Mouse (Mus musculus) liver, embryonic 14.5 days (tissue): Measurements from ENCODE around the gene Gstt4. TPM values are rescaled to one million over a fixed set of nuclear protein-coding genes. Genes with fewer than 3 reads are reported as not detected.
A peak's percentile ranks its signal among the peaks of the same experiment; 100 is the strongest.
"Not testable (repeated sequence)": the region's sequence is repeated elsewhere in the genome, so short reads cannot be mapped to it uniquely, and the experiment has no call there.

Experiments
- ATAC-seq: fragments of 200-750 bp; cut with Nextera tagmentation; 2 replicates; pipeline ENCODE4 v1.8.0; 2017; ENCODE audit warnings: moderate number of reproducible peaks, mild to moderate bottlenecking, moderate library complexity; ENCODE audit not compliant: insufficient read depth
- DNase-seq, 3 experiments: peaks; one replicate each; pipeline ENCODE4 v3.0.0-alpha.2; 2012 to 2013; ENCODE audit warnings: low read depth in 3 of 3, low spot score in 3 of 3
- H3K27ac ChIP-seq: fragments of 300-500 bp; sonication (generic); 2 replicates; pipeline ENCODE4 v1.5.1; 2014; ENCODE audit warnings: moderate library complexity, mild to moderate bottlenecking, control low read depth, inconsistent platforms
- H3K27me3 ChIP-seq: fragments of 300-500 bp; sonication (generic); 2 replicates; pipeline ENCODE4 v1.6.1; 2014; ENCODE audit warnings: mild to moderate bottlenecking, low read length, moderate library complexity; ENCODE audit not compliant: control insufficient read depth, insufficient read depth
- H3K36me3 ChIP-seq: fragments of 300-500 bp; sonication (generic); replicated peaks from 2 replicates; pipeline ENCODE4 v1.6.1; 2014; ENCODE audit warnings: low read depth; ENCODE audit not compliant: control insufficient read depth, insufficient read depth
- H3K4me1 ChIP-seq, 2 experiments: fragments of 200-500 bp in 1 of 2; fragments of 300-500 bp in 1 of 2; sonication (generic) in 1 of 2; replicated peaks; 2 replicates each; pipeline ENCODE4 v1.6.1; 2012 to 2014; ENCODE audit warnings: antibody characterized with exemption in 1 of 2, inconsistent platforms in 1 of 2, low read length in 1 of 2; ENCODE audit not compliant: control insufficient read depth in 2 of 2, insufficient read depth in 2 of 2
- H3K4me2 ChIP-seq: fragments of 300-500 bp; sonication (generic); 2 replicates; pipeline ENCODE4 v1.6.1; 2014; ENCODE audit warnings: low read depth, mild to moderate bottlenecking, control low read depth, moderate library complexity
- H3K4me3 ChIP-seq, 2 experiments: fragments of 200-500 bp in 1 of 2; fragments of 300-500 bp in 1 of 2; sonication (generic) in 1 of 2; 2 replicates each; pipeline ENCODE4 v1.5.1; 2012 to 2014; ENCODE audit warnings: low read depth in 2 of 2, low read length in 2 of 2, mild to moderate bottlenecking in 2 of 2, control low read depth in 1 of 2, inconsistent platforms in 1 of 2, moderate library complexity in 1 of 2; ENCODE audit not compliant: insufficient read depth in 1 of 2
- H3K9ac ChIP-seq: fragments of 300-500 bp; sonication (generic); replicated peaks from 2 replicates; pipeline ENCODE4 v1.6.1; 2014; ENCODE audit warnings: mild to moderate bottlenecking, control low read depth, moderate library complexity
- H3K9me3 ChIP-seq: fragments of 300-500 bp; sonication (generic); 2 replicates; pipeline ENCODE4 v1.6.1; 2016; ENCODE audit warnings: low read length, mixed read lengths; ENCODE audit not compliant: control insufficient read depth
- CTCF ChIP-seq: IDR thresholded peaks from 2 replicates; pipeline ENCODE4 v1.5.1; 2016; ENCODE audit warnings: antibody characterized with exemption, low read depth, control low read depth
- EP300 ChIP-seq: IDR thresholded peaks from 2 replicates; pipeline ENCODE4 v1.6.1; 2016; ENCODE audit warnings: antibody characterized with exemption, low read depth
- WGBS: fragments of 180-500 bp; shearing (Covaris S2); extraction: QIAGEN DNeasy Blood & Tissue Kit; methylation state at CpG from one replicate; pipeline ENCODE4 v1.1.7; 2014; ENCODE audit not compliant: insufficient replicate concordance; 5-methylcytosine and 5-hydroxymethylcytosine counted together
- polyA plus RNA-seq, 2 experiments: library from polyadenylated mRNA; depleted of rRNA in 1 of 2; stranded (reverse) in 1 of 2; unstranded in 1 of 2; fragments of >200 nt; fragmentation: Nextera tagmentation in 1 of 2; extraction: Ambion mirVana in 1 of 2; gene quantifications; 2 replicates each; pipeline versions ENCODE4 v1.2.1 to v1.2.3; 2012 to 2014

Gene Gstt4
- polyA plus RNA-seq, 2 experiments: 0.10 TPM; not detected in 1

DNA sequence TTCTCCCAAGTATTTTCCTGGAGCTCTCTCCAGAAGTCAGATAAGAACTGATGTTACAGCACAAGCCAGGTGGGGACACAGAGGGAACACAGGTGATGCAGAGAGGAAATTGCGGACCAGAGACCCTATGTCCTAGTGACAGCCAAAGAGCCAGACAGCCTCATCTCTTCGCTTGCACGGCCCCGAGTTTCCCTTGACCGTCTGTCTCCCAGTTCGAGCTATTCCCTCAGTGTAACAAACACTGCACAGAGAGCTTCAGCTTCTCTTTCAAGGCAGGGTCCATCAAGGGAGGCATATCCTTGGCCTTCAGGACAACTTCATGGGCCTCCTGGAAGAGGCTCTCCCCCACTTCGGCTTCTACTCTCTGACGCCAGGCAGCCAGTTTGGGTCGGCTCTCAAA is 47.8 kb downstream of the Gstt4 start:
- DNase-seq (no peak), ATAC-seq (no peak)
- Histone ChIP-seq H3K27ac (no peak overlapping the region), H3K4me1 (peaks cover 4 to 5% of the 10 kb centered on the region in 2 experiments), H3K9me3 (no peaks in the 10 kb centered on the region), H3K36me3 (no peaks in the 10 kb centered on the region), H3K4me2 (no peak overlapping the region), H3K9ac (no peak overlapping the region), H3K27me3 (peaks cover 6% of the 10 kb centered on the region), H3K4me3 (no peak overlapping the region)
- WGBS: 75% methylated on average over 9 of the region's 9 CpGs
- TF ChIP-seq CTCF (no peak), EP300 (no peak)

DNA sequence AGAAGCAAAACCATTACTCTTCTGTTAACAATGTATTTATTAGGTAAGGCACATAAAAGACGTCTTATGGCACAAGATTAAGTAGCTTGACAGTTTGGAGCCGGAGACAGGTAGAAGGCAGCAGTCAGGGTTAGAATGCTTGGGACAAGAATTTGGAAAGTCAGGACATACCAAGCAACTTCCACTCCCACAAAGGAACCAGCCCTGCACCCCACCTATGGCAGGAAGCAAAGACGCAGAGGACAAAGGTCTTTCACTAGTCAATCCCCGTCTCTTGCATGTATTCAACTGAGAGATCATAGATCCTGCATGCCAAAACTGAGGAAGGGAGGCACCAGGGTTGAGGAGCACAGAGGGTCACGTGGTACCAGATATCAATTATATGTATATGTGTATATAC is 48.2 kb downstream of the Gstt4 start:
- H3K9ac ChIP-seq: no peak overlapping the region
- TF ChIP-seq EP300 (no peak), CTCF (no peak)
- H3K36me3 ChIP-seq: no peaks in the 10 kb centered on the region
- no peak for ATAC-seq
- H3K4me2 ChIP-seq: no peak overlapping the region
- no peaks in the 10 kb centered on the region for H3K9me3 ChIP-seq
- H3K4me3 ChIP-seq: no peak overlapping the region
- WGBS: 72% methylated on average over 5 of the region's 5 CpGs
- H3K27me3 ChIP-seq: peaks cover 1% of the 10 kb centered on the region
- no peak overlapping the region for H3K27ac ChIP-seq
- DNase-seq: no peak
- H3K4me1 ChIP-seq: peaks cover 4 to 5% of the 10 kb centered on the region in 2 experiments

DNA sequence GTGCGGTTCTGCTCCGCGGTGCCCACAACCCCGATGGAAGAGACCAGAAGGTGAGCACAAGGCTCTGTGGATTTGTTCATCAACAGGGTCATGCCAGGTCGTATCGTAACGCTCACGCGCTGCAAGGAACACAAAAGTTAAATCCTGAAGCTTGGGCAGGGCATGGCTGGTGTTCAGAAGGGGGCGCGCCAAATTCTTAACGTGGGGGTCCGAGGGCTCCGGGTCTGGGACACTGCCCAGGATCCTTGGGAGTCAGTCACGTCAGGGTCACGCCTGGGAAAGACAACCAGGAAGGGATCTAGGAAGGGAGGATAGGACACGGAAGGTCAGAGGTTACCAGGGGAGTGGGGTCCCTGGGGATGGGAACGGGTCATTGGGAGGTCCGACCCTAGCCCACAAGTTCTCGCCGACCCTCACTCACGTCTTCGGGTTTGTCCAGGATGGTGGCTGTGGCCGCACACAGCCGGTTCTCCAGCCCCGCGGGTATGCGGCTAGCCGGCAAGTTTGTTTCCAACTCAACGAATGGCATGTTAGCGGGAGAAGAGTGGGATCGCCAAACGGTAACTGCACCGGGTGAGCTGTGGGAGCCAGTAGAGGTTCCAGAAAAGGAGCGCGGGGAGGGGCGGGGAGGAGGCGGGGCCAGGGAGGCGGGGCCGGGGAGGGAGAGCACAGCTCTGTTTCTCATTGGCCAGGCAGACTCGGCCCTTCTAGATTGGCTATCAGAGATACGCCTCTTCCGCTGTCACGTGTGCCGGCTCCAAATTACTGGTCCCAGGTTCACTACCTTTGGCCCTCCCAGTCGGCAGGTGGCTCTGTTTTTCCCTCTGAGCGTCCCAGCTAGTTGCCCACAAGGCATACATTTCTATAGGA is 49.3 kb downstream of the Gstt4 start, which contains the start of gene Ddt:
TSS of gene Ddt (minus strand) at position 620 of the 870 bp plus-strand sequence.
- H3K4me1 ChIP-seq: peaks cover 4 to 5% of the 10 kb centered on the region in 2 experiments
- peak within 1 kb of the TSS; percentile 73 for H3K9ac ChIP-seq
- H3K27me3 ChIP-seq: no peaks in the 10 kb centered on the region
- under 1% methylated on average over 45 of the region's 47 CpGs for WGBS
- peak; percentile 84 to 86 (median 84) for DNase-seq
- H3K4me3 ChIP-seq: peak within 1 kb of the TSS; percentile 63 to 80
- H3K36me3 ChIP-seq: no peaks in the 10 kb centered on the region
- no peaks in the 10 kb centered on the region for H3K9me3 ChIP-seq
- peak within 1 kb of the TSS; percentile 99 for H3K4me2 ChIP-seq
- TF ChIP-seq CTCF: peak; percentile 53
- no peak for TF ChIP-seq EP300
- peak; percentile 89 for ATAC-seq
- no peak within 1 kb of the TSS for H3K27ac ChIP-seq

DNA sequence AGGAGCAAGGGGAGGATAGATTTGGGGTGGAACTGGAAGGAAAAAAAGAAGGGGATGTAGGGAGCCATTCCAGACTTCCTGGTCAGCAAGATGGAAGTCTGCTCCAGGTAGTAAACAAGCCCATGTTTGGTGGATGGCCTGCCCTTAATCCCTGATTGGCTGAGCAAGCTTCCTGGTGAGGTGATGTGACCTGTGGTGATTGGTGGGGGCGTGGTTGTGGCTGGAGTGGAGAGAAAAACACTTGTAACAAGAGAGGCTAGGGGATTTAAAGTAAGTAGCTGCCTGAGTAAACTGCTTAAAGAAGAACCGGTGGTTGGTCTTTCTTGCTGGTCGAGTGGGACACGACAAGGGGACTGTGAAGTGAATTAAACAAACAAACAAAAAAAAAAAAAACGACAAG is 54.6 kb downstream of the Gstt4 start:
- H3K9ac ChIP-seq, H3K9me3 ChIP-seq, ATAC-seq, H3K27ac ChIP-seq, DNase-seq, H3K36me3 ChIP-seq, H3K4me3 ChIP-seq, H3K27me3 ChIP-seq, H3K4me2 ChIP-seq: not testable (repeated sequence)
- peaks cover 5 to 15% of the 10 kb centered on the region in 2 experiments; a peak in 3 of 4 replicates for H3K4me1 ChIP-seq
- 26% methylated on average over 5 of the region's 5 CpGs for WGBS

GRCm38 (mm10) chr10:75766856-75767255 is 55.5 kb downstream of the Gstt4 start:
- TF ChIP-seq CTCF (no peak), EP300 (no peak)
- ATAC-seq: no peak
- Histone ChIP-seq H3K27ac (no peak overlapping the region), H3K9ac (no peak overlapping the region), H3K4me2 (no peak overlapping the region), H3K27me3 (no peaks in the 10 kb centered on the region), H3K4me1 (peaks cover 8 to 21% of the 10 kb centered on the region in 2 experiments; a peak in 3 of 4 replicates), H3K4me3 (no peak overlapping the region), H3K36me3 (no peaks in the 10 kb centered on the region), H3K9me3 (no peaks in the 10 kb centered on the region)
- 62% methylated on average over 6 of the region's 6 CpGs for WGBS
- no peak for DNase-seq

Other genes with a start within 250 kb of the Gstt4 start
- 0.65 and 1.4 TPM in 2 replicates for gene Ggt5, start 233.2 kb downstream of the Gstt4 start, polyA plus RNA-seq (2012; rRNA removed)
- gene Ggt5, start 233.2 kb downstream of the Gstt4 start, polyA plus RNA-seq (2014; fragmentation: Nextera tagmentation; extraction: Ambion mirVana): 0.27 and 0.57 TPM in 2 replicates
- gene Susd2, start 178.5 kb downstream of the Gstt4 start, polyA plus RNA-seq (2012; rRNA removed): 0.84 and 1.2 TPM in 2 replicates
- gene Susd2, start 178.5 kb downstream of the Gstt4 start, polyA plus RNA-seq (2014; fragmentation: Nextera tagmentation; extraction: Ambion mirVana): 1.0 and 1.6 TPM in 2 replicates
- gene Cabin1, start 58.2 kb downstream of the Gstt4 start, polyA plus RNA-seq (2012; rRNA removed): 11.2 and 11.3 TPM in 2 replicates
- 12.0 and 13.7 TPM in 2 replicates for gene Cabin1, start 58.2 kb downstream of the Gstt4 start, polyA plus RNA-seq (2014; fragmentation: Nextera tagmentation; extraction: Ambion mirVana)
- gene Ddt, start 49.1 kb downstream of the Gstt4 start, polyA plus RNA-seq (2012; rRNA removed): 116 and 138 TPM in 2 replicates
- 169 and 176 TPM in 2 replicates for gene Ddt, start 49.1 kb downstream of the Gstt4 start, polyA plus RNA-seq (2014; fragmentation: Nextera tagmentation; extraction: Ambion mirVana)
- gene Gm20441, start 41.6 kb downstream of the Gstt4 start, polyA plus RNA-seq (2012; rRNA removed): 0.04 TPM in 1 of 2 replicates, not detected in the other
- gene Gm20441, start 41.6 kb downstream of the Gstt4 start, polyA plus RNA-seq (2014; fragmentation: Nextera tagmentation; extraction: Ambion mirVana): not detected in 2 replicates
- gene Gstt3, start 41.1 kb downstream of the Gstt4 start, polyA plus RNA-seq (2012; rRNA removed): 5.3 and 5.5 TPM in 2 replicates
- 9.4 and 12.0 TPM in 2 replicates for gene Gstt3, start 41.1 kb downstream of the Gstt4 start, polyA plus RNA-seq (2014; fragmentation: Nextera tagmentation; extraction: Ambion mirVana)
- 71.5 and 90.6 TPM in 2 replicates for gene Gstt1, start 24.0 kb downstream of the Gstt4 start, polyA plus RNA-seq (2012; rRNA removed)
- gene Gstt1, start 24.0 kb downstream of the Gstt4 start, polyA plus RNA-seq (2014; fragmentation: Nextera tagmentation; extraction: Ambion mirVana): 68.8 and 75.7 TPM in 2 replicates
- 33.8 and 36.4 TPM in 2 replicates for gene Gstt2, start 14.9 kb upstream of the Gstt4 start, polyA plus RNA-seq (2012; rRNA removed)
- 42.7 and 43.7 TPM in 2 replicates for gene Gstt2, start 14.9 kb upstream of the Gstt4 start, polyA plus RNA-seq (2014; fragmentation: Nextera tagmentation; extraction: Ambion mirVana)
- gene Mif, start 37.7 kb upstream of the Gstt4 start, polyA plus RNA-seq (2012; rRNA removed): 846 and 879 TPM in 2 replicates
- 746 and 755 TPM in 2 replicates for gene Mif, start 37.7 kb upstream of the Gstt4 start, polyA plus RNA-seq (2014; fragmentation: Nextera tagmentation; extraction: Ambion mirVana)
- 0.23 and 0.47 TPM in 2 replicates for gene Derl3, start 70.9 kb upstream of the Gstt4 start, polyA plus RNA-seq (2012; rRNA removed)
- gene Derl3, start 70.9 kb upstream of the Gstt4 start, polyA plus RNA-seq (2014; fragmentation: Nextera tagmentation; extraction: Ambion mirVana): 0.18 TPM in 1 of 2 replicates, not detected in the other
- gene Smarcb1, start 99.1 kb upstream of the Gstt4 start, polyA plus RNA-seq (2012; rRNA removed): 21.2 and 28.5 TPM in 2 replicates
- gene Smarcb1, start 99.1 kb upstream of the Gstt4 start, polyA plus RNA-seq (2014; fragmentation: Nextera tagmentation; extraction: Ambion mirVana): 47.7 and 55.3 TPM in 2 replicates
- gene Chchd10, start 110.6 kb upstream of the Gstt4 start, polyA plus RNA-seq (2012; rRNA removed): 55.8 and 72.9 TPM in 2 replicates
- gene Chchd10, start 110.6 kb upstream of the Gstt4 start, polyA plus RNA-seq (2014; fragmentation: Nextera tagmentation; extraction: Ambion mirVana): 106 and 111 TPM in 2 replicates
- gene Mmp11, start 114.0 kb upstream of the Gstt4 start, polyA plus RNA-seq (2012; rRNA removed): 1.3 and 1.5 TPM in 2 replicates
- 1.1 and 1.5 TPM in 2 replicates for gene Mmp11, start 114.0 kb upstream of the Gstt4 start, polyA plus RNA-seq (2014; fragmentation: Nextera tagmentation; extraction: Ambion mirVana)
- gene Gm867, start 118.1 kb upstream of the Gstt4 start, polyA plus RNA-seq (2012; rRNA removed): 22.5 and 27.6 TPM in 2 replicates
- gene Gm867, start 118.1 kb upstream of the Gstt4 start, polyA plus RNA-seq (2014; fragmentation: Nextera tagmentation; extraction: Ambion mirVana): 20.9 and 21.9 TPM in 2 replicates
- gene Vpreb3, start 120.5 kb upstream of the Gstt4 start, polyA plus RNA-seq (2012; rRNA removed): 0.85 and 2.1 TPM in 2 replicates
- 2.5 and 2.9 TPM in 2 replicates for gene Vpreb3, start 120.5 kb upstream of the Gstt4 start, polyA plus RNA-seq (2014; fragmentation: Nextera tagmentation; extraction: Ambion mirVana)
- 0.08 and 0.10 TPM in 2 replicates for gene Gm5134, start 132.0 kb upstream of the Gstt4 start, polyA plus RNA-seq (2012; rRNA removed)
- gene Gm5134, start 132.0 kb upstream of the Gstt4 start, polyA plus RNA-seq (2014; fragmentation: Nextera tagmentation; extraction: Ambion mirVana): 0.08 TPM in 1 of 2 replicates, not detected in the other
- gene Zfp280b, start 210.1 kb upstream of the Gstt4 start, polyA plus RNA-seq (2012; rRNA removed): 6.8 and 7.1 TPM in 2 replicates
- gene Zfp280b, start 210.1 kb upstream of the Gstt4 start, polyA plus RNA-seq (2014; fragmentation: Nextera tagmentation; extraction: Ambion mirVana): 9.6 and 10.1 TPM in 2 replicates